Mouse (Mus musculus) ES-E14 (cell line): ENCODE measurements around the gene Abhd2.

Experiments used
- CHD2 ChIP-seq: IDR thresholded peaks from 2 replicates; pipeline ENCODE4 v1.6.1; 2014; ENCODE audit warnings: mild to moderate bottlenecking, low read depth, low read length, inconsistent platforms
- HCFC1 ChIP-seq: IDR thresholded peaks from 2 replicates; pipeline ENCODE4 v1.6.1; 2012; ENCODE audit warnings: low read length, inconsistent platforms, borderline replicate concordance; ENCODE audit not compliant: insufficient read depth
- MAFK ChIP-seq: IDR thresholded peaks from 2 replicates; pipeline ENCODE4 v1.6.1; 2014; ENCODE audit warnings: mild to moderate bottlenecking, low read depth, low read length, inconsistent platforms; ENCODE audit not compliant: insufficient read depth
- ZC3H11A ChIP-seq: IDR thresholded peaks from 2 replicates; pipeline ENCODE4 v1.6.1; 2012; ENCODE audit warnings: low read depth, mild to moderate bottlenecking, inconsistent platforms, low read length, borderline replicate concordance
- ZNF384 ChIP-seq: IDR thresholded peaks from 2 replicates; pipeline ENCODE4 v1.6.1; 2012; ENCODE audit warnings: low read depth, low read length, inconsistent platforms

DNA sequence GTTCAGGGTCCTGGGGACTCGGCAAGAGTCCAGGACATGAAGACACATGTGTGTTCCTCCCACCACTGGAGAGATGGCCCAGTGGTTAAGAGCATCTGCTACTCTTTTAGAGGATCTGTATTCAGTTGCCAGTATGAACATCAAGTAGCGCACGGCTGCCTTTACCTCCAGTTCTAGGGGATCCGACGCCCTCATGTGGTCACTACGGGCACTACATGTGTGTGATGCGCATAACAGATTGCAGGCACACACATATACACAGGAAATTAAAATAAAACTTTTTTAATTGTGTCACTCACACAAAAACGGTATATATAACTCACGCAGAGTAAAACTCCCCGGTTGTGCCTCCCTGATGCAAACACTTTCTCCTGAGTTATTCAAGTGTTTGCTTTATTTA is 17.2 kb upstream of the Abhd2 start:
- TF ChIP-seq ZC3H11A, result peak; percentile 52; the same call in 1 of the 2 replicates
- no peak for TF ChIP-seq HCFC1
- no peak for TF ChIP-seq CHD2
- no peak for TF ChIP-seq ZNF384
- no peak for TF ChIP-seq MAFK
